Mouse (Mus musculus): ENCODE measurements around the gene Zfp827. TPM values are rescaled to one million over a fixed set of nuclear protein-coding genes. Genes with fewer than 3 reads are reported as not detected.
"Not testable (repeated sequence)": the region's sequence is repeated elsewhere in the genome, so short reads cannot be mapped to it uniquely, and the experiment has no call there.

Zfp827 gene
- total RNA-seq, 2 experiments from 2014 or later: 42.6 to 45.1 TPM

GRCm38 (mm10) chr8:79103185-79103878 lies 75.1 kb downstream of the Zfp827 start:
- intact Hi-C loops (cut with DNase I): no loop called here
- DNase-seq (ENCODE audit: low spot score in 2 of 2): no peak

DNA sequence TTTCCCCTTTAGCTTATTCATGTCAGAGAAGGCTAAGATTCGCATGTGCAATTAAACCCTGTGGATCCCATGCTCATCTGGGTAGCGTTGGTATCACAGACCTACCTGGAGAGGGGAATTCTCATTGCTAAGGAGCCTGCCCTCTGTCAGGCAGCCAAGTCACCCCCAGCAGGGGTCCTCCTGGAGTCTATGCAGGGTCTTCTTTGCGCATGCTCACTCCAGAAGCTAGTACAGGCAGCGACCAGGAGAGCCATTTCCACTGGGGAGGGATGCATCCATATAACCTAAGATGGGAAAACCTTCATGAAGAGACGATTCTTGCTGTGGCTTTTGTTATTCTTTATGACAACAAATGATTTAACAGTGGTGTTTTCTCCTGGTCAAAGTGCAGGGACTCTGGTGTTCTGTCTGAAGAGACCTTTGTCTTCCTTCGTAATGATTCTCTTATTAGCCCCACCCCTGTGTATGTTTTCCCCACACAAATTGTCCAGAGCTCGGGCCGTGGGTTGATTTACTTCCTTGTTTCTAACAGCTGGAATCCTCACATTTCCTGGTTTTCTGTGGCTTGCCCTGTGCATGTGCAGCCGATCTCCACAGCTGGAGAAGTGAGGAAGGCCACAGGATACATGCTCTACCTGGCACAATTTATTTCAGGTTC lies 75.8 kb downstream of the Zfp827 start:
- intact Hi-C loops (cut with DNase I): no loop called here
- no peak for DNase-seq (ENCODE audit: low spot score in 2 of 2)

- intact Hi-C loops (cut with DNase I): no loop called here
- no peak for DNase-seq (ENCODE audit: low spot score in 2 of 2)
These were observed 76.4 kb downstream of the Zfp827 start for GRCm38 (mm10) chr8:79104634-79105033.

GRCm38 (mm10) chr8:79105186-79105585 lies 76.9 kb downstream of the Zfp827 start:
- no peak for DNase-seq (ENCODE audit: low spot score in 2 of 2)
- intact Hi-C loops (cut with DNase I): no loop called here

DNA sequence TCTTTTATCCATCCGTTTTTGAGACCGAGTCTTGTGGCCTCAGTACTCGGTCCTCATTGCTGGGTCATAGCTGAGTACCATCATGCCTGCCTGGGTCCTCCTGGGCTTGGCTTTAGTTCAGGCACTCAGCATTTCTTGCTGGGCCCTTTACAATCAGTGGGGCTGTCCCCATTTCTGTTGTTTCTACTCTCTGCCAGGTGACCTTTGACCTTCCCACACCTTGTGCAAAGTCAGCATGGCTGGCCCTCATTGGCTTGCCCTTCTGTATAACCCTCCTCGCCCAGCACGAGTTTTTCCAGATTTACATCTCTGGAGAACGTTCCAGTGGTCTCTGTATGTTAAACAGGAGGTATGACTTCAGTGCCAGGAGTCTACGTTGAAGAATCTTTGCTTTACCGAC lies 83.2 kb downstream of the Zfp827 start:
- no peak for DNase-seq (ENCODE audit: low spot score in 2 of 2)
- intact Hi-C loops (cut with DNase I): no loop called here

DNA sequence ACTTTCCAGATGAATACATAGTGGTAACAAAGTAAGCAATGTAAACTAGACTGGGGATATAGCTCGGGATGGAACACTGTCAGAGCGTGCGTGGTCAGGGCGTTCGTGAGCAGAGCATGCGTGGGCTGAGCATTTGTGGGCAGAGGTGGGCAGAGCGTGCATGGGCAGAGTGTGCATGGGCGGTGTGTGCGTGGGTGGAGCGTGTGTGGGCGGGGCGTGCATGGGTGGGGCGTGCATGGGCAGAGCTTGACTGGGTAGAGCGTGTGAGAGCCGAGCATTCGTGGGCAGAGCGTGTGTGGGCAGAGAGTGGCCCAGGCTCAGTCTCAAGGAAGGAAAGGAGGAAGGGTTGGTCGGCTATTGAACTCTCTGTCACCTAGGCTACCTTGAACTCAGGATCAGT lies 84.2 kb downstream of the Zfp827 start:
- intact Hi-C loops (cut with DNase I): no loop called here
- DNase-seq (ENCODE audit: low spot score in 2 of 2): no peak

- no peak for DNase-seq (ENCODE audit: low spot score in 2 of 2)
- intact Hi-C loops (cut with DNase I): no loop called here
These were observed 85.3 kb downstream of the Zfp827 start for GRCm38 (mm10) chr8:79113533-79113932.

- intact Hi-C loops (cut with DNase I): no loop called here
- DNase-seq (ENCODE audit: low spot score in 2 of 2): no peak
These were observed 86.3 kb downstream of the Zfp827 start for GRCm38 (mm10) chr8:79114561-79114960.

- intact Hi-C loops (cut with DNase I): no loop called here
- no peak for DNase-seq (ENCODE audit: low spot score in 2 of 2)
These were observed 88.2 kb downstream of the Zfp827 start for GRCm38 (mm10) chr8:79116436-79116835.

DNA sequence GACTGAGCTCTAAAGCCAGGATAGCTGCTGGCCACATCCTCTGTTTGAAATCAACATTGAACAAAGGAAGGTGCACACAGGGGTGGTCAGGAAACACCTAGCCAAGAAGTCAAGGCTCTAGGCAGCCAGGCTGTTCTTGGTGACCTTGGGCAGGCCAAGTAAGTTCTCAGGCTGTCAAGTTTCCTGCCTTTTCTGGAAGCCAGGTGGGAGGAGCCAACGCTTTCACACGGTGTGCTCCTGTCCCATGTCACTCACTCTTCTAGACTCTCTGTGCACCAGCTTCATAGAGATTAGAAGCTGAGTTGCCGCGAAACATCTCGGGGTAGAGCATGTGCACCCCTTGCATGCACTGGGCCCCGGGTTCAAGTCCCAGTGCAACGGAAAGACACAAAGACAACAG lies 89.5 kb downstream of the Zfp827 start:
- intact Hi-C loops (cut with DNase I): no loop called here
- no peak for DNase-seq (ENCODE audit: low spot score in 2 of 2)

DNA sequence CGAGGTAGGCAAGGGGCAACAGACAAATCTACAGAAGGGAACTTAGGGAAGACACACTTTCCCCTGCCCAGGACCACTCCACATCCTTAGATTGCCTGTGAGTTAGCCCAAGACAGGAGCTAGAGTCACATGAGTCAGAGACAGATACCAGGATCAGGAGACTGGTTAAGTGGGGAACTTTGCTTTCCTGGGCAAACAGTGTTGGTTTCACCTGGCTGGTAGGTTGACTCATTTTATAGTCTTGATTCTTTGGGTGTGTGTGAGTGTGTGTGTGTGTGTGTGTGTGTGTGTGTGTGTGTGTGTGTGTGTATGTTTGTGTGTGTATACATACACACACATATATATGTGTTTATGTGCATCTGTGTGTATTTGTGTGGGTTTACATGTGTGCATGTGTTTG lies 93.4 kb downstream of the Zfp827 start:
- intact Hi-C loops (cut with DNase I): no loop called here
- no peak for DNase-seq (ENCODE audit: low spot score in 2 of 2)

DNA sequence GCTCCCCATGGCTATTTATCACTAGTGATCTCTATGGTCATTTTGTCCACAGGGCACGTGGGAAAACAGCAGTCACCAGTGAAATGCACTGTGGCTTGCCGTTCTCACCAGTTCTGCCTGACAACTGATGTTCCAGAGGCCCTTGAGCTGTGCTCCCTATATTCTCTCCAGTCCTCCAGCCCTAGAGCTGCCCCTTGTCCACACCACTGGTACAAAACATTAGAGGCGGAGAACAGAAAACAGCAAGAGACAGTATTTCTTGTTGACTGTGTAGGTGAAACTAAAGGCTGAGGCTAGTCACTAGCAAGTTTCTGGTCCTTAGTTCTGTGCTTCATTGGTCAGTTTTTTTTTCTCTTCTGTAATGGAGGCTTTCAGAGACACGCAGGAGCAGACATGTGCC lies 96.0 kb downstream of the Zfp827 start:
- DNase-seq (ENCODE audit: low spot score in 2 of 2): no peak
- intact Hi-C loops (cut with DNase I): no loop called here

GRCm38 (mm10) chr8:79127211-79127816 lies 99.1 kb downstream of the Zfp827 start:
- no peak for DNase-seq (ENCODE audit: low spot score in 2 of 2)
- intact Hi-C loops (cut with DNase I): no loop called here

DNA sequence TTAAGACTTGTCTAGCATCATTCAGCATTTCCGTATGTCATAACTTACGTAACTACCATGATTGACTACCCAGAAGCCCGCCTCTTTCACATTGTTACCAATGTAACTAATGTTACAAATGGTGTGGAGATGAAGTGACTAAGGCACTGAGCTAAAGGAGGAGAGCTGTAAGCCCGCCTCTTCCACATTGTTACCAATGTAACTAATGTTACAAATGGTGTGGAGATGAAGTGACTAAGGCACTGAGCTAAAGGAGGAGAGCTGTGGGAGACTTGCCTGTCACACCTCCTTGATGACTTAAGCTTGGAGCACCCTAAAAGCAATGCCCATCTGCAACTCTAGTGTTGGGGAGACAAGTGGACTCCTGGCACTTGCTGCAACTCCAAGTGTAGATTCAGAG lies 100.3 kb downstream of the Zfp827 start:
- DNase-seq (ENCODE audit: low spot score in 2 of 2); intact Hi-C loops (cut with DNase I): not testable (repeated sequence)

GRCm38 (mm10) chr8:79139614-79140013 lies 111.4 kb downstream of the Zfp827 start:
- intact Hi-C loops (cut with DNase I): no loop called here

GRCm38 (mm10) chr8:79140981-79141380 lies 112.7 kb downstream of the Zfp827 start:
- intact Hi-C loops (cut with DNase I): no loop called here
- DNase-seq (ENCODE audit: low spot score in 2 of 2): peak; percentile 80 to 82

More at GRCm38 (mm10) chr8:79139614-79140013, 111.4 kb downstream of the Zfp827 start:
- peak; percentile 52 to 54 for DNase-seq (ENCODE audit: low spot score in 2 of 2)

DNA sequence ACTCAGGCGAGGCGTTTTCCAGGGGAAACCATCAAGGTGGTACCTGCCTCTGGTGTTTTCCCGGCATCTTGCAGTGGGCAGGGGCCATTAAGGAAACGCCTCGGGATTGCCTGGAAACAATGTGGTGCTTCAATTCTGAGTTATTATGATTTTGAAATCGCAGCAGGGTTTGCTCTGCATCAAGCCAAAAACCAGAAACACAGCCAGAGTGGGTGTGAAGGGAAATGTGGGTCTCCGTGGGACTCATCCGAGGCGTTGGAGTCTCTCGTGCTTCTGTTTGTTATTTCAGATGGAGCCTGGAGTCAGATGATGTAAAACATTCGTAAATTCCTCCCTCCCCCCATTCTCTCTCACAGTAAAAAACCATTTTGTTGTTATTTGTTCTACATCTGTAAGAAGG lies 113.4 kb downstream of the Zfp827 start:
- intact Hi-C loops (cut with DNase I): no loop called here
- peak; percentile 27 to 35 for DNase-seq (ENCODE audit: low spot score in 2 of 2)

DNA sequence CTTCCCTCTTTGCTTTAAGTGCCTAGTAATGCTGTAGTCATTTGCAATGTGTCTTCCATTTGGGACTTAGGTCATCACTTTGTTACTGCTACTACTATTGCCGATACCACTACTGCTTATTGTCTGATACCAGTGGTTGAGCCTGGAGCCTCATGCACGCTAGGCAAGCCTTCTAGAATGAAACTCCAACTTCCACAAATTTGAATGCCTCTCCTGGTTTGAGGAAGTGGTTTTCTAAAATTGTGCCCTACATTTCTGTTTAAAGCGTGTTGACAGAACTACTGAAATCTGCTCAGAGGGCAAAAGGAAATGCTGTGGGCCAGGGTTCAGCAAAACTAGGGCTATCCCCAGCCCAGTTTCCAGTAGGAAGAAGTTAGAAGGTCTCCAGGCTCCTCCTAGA lies 115.5 kb downstream of the Zfp827 start:
- intact Hi-C loops (cut with DNase I): no loop called here
- no peak for DNase-seq (ENCODE audit: low spot score in 2 of 2)

- no peak for DNase-seq (ENCODE audit: low spot score in 2 of 2)
- intact Hi-C loops (cut with DNase I): no loop called here
These were observed 117.0 kb downstream of the Zfp827 start for GRCm38 (mm10) chr8:79145210-79145609.

DNA sequence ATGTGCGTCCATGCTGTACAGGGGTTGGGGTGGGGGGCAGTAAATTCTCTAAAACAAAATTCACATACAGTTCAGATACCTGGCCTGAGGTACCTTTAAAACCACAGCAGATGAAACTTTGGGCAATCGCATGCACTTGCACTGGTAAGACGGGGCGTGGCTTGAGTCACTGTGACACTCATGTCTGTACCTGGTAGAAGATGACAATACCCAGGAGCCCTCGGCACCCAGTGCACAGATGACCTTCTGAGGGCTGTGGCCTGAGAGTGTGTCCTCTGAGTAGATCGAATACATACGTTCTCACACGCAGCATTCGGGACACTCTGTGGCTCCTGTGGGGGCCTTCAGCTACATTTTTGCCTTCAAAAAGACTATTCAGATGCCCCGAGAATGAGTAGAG lies 117.4 kb downstream of the Zfp827 start:
- DNase-seq (ENCODE audit: low spot score in 2 of 2): no peak
- intact Hi-C loops (cut with DNase I): no loop called here

DNA sequence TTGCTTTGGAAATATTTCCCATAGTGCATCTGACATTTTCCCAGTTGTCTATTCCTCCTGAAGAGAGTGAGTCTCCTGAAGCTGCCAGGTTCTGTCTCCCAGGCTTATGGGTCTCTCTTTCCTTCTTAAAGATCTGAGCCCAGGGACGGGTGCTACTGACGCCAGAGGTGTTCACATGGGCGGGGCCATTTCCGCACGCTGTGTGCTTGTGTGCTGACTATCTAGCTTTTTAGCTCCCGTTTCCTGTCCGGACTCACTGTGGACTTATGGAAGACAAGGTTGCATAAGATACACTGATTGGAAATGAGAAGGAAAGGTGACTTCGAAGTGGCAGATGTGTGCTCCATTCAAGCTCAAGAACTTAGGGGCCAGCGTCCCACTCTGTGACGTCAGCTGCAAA lies 120.6 kb downstream of the Zfp827 start:
- intact Hi-C loops (cut with DNase I): no loop called here

More for the DNA sequence above, 120.6 kb downstream of the Zfp827 start:
- DNase-seq (ENCODE audit: low spot score in 2 of 2): no peak
